Mouse (Mus musculus): ENCODE data around the gene Gad1.

The Gad1 gene

DNA sequence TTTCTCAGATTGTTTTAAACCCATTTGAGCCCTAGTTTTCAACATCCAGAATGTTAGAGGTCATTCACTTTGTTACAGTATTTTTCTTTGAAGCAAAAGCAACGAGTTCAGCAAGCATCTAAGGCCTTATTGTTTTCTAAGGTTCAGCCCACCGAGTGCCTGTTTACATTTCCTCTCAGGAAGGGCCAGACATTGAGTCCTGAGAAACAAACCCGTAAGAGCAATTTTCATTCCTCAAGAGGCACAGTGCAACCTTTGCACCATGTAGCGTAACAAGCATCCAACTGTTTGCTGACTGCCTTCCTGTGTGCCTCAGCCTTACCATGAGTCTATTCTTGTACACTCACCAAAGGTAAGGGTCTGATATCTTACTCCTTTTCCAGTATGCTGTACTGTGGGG is at the start of gene Gad1:
Gene Gad1 (plus strand): TSS at position 301 of the 400 bp plus-strand sequence.
- DNase-seq (ENCODE audit: low spot score) = no peak

DNA sequence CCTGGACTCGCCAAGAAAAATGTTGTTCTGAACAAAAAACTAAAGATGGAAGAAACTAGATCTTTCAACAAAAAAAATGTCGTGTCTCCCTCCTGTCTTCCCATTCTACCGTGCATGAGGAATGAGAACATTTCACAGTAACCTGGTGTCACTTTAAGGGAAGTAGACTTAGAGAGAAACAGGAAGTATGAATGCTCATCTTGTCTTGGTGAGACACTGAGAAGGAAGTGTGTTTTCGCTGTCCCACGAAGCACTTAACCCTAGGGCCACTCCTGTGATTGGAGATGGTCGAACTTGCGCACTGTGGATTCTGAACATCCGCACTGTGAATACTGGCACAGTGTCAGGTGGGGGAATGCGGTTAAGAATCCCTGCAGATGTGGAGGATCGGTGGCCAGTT is 49.4 kb upstream of the Gad1 start:
- no peak for DNase-seq (ENCODE audit: low spot score)

DNA sequence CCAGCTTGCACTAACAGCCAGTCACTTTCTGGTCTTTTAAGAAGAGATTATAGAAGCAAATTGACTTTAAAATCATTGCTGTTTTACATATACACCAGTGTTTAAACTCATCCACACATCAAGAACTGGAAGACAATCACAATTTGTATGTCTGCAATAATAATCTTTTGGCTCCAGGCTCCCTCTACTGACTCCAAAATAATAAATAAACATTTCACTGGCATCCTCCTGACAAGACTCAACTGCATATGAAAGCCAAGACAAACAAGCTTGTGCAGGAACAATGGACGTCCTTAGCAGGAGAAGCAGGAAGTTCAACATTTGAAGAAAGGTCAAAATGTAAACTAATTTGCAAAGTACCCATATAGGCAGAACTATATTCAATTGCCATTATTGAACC is 47.6 kb upstream of the Gad1 start:
- DNase-seq (ENCODE audit: low spot score) = no peak

GRCm38 (mm10) chr2:70505896-70506295 is 47.0 kb upstream of the Gad1 start:
- DNase-seq (ENCODE audit: low spot score) = no peak

GRCm38 (mm10) chr2:70506372-70506771 is 46.5 kb upstream of the Gad1 start:
- no peak for DNase-seq (ENCODE audit: low spot score)

DNA sequence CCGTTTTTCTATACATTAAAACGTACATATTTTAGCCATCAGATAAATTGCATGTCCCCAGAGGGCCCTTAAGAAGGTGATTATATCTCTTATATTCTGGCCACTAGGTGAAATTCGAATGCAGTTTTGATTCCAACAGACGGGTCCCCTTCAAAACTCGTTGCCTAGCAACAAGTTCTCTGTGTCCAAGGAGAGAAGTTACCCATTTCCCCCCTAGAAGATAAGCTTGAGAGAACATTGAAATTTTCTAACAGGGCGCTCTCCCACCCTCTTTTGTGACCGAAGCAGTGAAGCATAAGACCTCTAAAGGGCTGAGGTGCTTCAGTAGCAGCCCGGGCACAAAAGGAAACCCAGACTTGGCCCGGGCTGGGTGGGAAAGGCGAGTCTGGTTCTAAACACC is 44.4 kb upstream of the Gad1 start, which contains the start of gene Erich2:
Gene Erich2 (plus strand): TSS at position 324 of the 400 bp plus-strand sequence.
- no peak for DNase-seq (ENCODE audit: low spot score)

- DNase-seq (ENCODE audit: low spot score) = peak; percentile 71
Observed at GRCm38 (mm10) chr2:70509021-70509632, 43.7 kb upstream of the Gad1 start.

DNA sequence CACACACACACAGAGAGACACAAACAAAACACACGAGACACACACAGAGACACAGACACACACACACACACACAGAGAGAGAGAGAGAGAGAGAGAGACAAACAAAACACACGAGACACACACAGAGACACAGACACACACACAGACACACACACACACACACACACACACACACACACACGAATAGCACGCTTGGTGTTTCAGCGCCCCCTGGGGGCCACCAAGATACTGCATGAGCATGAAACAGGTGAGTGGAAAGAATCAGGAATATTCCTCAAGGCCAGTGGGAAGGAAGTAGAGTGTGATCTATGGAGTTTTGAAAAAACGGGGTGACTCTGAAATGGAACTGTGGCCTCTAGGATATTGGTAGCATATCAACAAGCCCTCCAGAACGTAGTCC is 14.6 kb upstream of the Gad1 start:
- peak; percentile 35 for DNase-seq (ENCODE audit: low spot score)

- no peak for DNase-seq (ENCODE audit: low spot score)
Observed at GRCm38 (mm10) chr2:70550671-70551070, 2.2 kb upstream of the Gad1 start.

DNA sequence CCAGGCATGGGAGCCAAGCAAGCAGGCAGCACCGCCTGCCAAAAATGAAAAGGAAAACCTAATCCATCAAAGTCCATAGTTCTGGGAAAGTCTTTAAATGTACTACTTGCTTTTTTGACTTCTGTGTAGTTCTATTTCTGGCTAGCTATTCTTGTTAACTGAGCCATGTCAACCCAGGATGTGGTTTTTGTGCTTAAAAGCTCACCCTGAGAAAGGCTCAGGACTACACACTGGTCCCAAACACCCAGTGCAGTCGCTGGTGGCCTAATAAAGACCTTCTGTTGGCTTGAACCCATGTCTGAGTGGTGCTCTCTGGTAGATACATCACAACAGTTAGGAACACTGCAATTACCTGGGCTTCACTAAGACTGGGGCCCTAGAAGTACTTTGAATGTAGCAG is 1.4 kb upstream of the Gad1 start:
- DNase-seq (ENCODE audit: low spot score) = no peak

DNA sequence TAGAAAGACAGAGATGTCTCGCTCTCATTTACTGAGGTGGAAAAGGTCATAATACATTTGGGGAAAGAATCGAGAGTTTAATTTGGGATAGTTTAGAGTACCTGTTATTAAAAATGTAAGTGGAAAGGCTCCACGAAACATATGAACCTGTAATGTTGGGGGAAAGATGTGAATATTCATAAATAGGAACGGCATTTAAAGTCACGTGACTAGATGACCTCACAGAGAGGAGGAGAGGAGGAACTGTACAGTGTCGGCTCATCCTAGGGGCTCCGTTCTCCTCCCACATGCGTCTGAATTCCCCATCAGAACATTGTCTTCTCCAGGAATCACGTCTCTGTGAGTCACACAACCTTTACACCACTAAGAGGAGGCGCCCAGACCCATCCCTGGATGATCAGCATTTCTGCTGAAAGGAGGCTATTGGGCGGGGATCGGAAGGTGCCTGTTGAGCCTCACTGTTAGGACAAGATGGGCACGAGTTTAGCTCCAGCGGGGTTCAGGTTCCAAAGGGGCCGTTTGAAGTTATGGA is 739 bp upstream of the Gad1 start:
- DNase-seq (ENCODE audit: low spot score) = no peak

DNA sequence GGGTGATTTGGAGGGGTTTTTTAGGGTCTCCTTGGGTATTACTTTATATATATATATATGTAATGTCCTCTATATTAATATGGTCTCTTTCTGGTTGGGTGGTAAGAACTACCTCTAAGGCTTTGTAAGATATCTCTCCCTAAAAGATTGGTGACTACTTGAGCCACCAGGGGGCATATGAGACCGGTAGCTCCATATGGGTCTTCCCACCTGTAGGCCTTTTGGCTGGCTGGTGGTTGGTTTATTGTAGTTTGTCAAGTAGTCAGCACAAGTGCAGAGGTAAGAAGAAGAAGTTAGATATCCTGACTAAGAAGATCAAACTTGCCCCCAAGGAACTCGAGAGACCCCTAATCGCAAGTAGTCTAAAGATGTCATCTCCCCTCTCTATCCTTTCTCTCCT is 954 bp downstream of the Gad1 start:
- DNase-seq (ENCODE audit: low spot score) = no peak

DNA sequence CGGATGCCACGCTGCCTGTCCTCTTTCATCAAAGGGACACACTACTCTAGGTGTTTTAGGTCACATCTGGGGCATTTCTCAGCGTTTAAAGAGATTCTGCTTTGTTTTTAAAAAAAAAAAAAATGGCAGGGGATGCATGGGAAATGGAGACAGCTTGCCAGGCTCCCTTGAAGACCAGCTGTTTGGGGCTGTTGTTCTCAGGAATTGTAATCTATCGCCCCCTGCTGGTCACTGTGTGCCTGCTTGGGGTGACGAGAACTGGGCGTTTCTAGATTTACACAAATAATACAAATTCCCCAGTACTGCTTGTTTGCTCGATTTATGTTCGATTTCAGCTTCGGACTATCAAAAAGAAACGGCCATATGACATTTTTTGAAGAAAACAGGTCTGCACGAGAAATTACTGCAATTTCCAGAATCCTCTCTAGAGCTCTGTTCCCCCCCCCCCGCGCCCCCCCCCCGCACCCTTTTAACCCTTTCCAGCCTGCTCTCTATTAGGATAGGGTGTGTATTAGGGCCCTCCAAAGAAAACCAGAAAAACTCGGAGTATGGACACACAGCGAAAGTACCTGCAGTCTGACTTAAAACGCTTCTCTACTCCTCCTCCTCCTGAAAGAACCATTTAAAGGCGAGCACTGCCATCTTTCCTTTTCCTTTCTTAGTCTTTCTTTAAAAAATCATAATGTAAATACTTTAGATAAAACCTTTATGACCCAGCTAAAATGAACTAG is 5.4 kb downstream of the Gad1 start:
- peak; percentile 74 for DNase-seq (ENCODE audit: low spot score)

GRCm38 (mm10) chr2:70558843-70559451 is 6.1 kb downstream of the Gad1 start:
- no peak for DNase-seq (ENCODE audit: low spot score)

DNA sequence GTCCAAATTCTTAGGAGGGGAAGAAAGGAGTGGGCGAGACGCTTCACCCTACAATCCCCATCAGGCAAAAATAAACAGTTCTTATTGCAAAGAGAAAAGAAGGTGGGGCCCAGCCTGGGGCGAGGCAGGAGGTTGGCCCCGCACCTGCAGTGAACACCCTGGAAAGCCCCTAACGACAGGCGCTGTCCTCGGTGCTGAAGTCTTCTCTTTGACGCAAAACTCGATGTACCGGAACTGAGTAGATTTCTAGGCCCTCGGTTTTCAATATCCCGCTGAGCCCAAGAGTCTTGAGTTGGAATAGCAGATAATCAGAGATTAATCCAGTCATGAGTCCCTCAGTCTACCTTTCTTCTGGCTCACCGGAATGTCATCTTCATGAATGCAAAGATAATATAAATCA is 6.6 kb downstream of the Gad1 start:
- peak; percentile 73 for DNase-seq (ENCODE audit: low spot score)

DNA sequence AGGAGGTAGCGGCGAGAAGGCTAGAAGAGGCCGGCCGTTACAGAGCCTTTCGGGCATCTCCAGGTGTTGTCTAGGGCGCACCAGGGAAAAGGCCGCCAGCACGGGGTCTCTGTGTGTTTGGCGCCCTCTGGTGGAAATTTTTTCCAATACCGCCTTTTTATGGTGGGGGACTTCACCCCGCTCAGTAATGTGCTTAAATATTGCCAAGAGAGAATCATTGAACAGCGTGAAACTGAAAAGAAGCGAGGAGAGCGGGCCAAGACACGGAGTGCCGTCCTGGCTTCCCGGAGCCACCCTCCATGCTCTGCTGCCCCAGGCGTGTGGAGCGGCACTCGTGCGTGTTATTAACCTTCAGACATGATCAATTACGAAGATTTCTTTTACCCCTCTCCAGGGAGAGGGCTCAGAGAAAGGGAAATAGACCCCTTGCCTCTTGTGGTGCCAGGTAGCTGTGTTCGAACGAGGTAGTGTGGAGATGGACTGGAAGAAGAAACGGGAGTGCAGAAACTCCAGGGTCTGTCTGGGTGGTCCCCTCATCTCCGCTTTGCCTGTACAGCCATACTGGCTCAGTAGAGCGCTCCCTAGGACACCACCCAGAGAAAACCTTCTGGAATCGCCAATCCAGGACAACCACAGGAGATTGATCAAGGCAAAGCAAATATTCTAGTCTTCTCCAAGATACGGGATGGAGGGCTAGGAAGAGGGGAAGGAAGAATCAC is 8.4 kb downstream of the Gad1 start:
- peak; percentile 28 for DNase-seq (ENCODE audit: low spot score)

DNA sequence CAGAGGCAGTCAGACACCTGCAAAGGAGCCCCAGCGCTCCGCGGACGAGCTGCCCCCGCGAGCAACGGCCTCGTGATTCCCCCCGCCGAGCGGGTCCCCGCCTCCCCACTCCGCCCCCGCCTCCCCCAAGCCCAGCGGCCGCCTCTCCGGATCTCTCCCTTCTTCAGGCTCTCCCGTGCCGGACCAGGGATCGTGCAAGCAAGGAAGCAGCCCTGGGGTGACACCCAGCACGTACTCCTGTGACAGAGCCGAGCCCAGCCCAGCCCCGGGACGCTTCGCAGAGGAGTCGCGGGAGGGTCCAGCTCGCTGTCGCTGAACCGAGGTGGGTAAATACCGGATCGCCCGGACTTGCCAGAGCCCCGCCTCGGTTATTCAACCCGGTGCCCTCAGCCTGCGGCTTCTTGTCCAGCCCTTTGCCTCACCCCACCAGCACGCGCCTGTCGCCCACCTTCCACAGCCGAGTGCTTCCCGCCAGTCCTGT is 9.2 kb downstream of the Gad1 start:
- DNase-seq (ENCODE audit: low spot score) = no peak

GRCm38 (mm10) chr2:70562611-70562980 is 9.7 kb downstream of the Gad1 start:
- DNase-seq (ENCODE audit: low spot score) = no peak

- no peak for DNase-seq (ENCODE audit: low spot score)
Observed at GRCm38 (mm10) chr2:70562981-70563671, 10.3 kb downstream of the Gad1 start.

- DNase-seq (ENCODE audit: low spot score) = no peak
Observed at GRCm38 (mm10) chr2:70563721-70564645, 11.1 kb downstream of the Gad1 start.
